ENCODE assay signal across 9 mouse cellular contexts in genomic region chr1:82286190-82287051, GRCm38 (mm10). TPM values are rescaled to one million over a fixed set of nuclear protein-coding genes. Genes with fewer than 3 reads are reported as not detected.
DNase-seq lines count a peak whose midpoint lies in the region; ATAC-seq and TF ChIP-seq lines count a peak whose summit lies in the region.
"Had no signal": no experiment of that assay in that cellular context is flagged by ENCODE, and none has a peak within 500 bp of the region (broad histone marks: within the 10 kb centered on the region; RNA-seq: fewer than 3 reads in every experiment).

No protein-coding gene starts in this region.

- peak; percentile 54 for DNase-seq in NIH3T3 (ENCODE audit: low read depth)
- no peak for DNase-seq in forebrain, postnatal 0 days
- no peak for DNase-seq in frontal cortex, postnatal 25 days (ENCODE audit: low spot score in 2 of 2)
- DNase-seq in thymus, postnatal 0 days (ENCODE audit: low spot score): no peak

- peak overlapping the region; percentile 5 for H3K4me3 ChIP-seq in erythroblast, embryonic 14.5 days (replicated peaks)
- H3K4me3 ChIP-seq in forebrain, postnatal 0 days (ENCODE audit: low read depth, low read length): peak overlapping the region; percentile 57
- peak overlapping the region; percentile 45 for H3K4me3 ChIP-seq in intestine, embryonic 16.5 days (ENCODE audit: low read length)
- peak overlapping the region; percentile 96 for H3K4me3 ChIP-seq in myocyte

- peaks cover 6% of the 10 kb centered on the region for H3K9me3 ChIP-seq in erythroblast, embryonic 14.5 days (ENCODE audit: control insufficient read depth, low read length)
- no peaks in the 10 kb centered on the region for H3K9me3 ChIP-seq in forebrain, postnatal 0 days (ENCODE audit: low read length)
- no peaks in the 10 kb centered on the region for H3K9me3 ChIP-seq in intestine, embryonic 16.5 days (ENCODE audit: control insufficient read depth, low read length)

- peaks cover 16% of the 10 kb centered on the region for H3K4me1 ChIP-seq in erythroblast, embryonic 14.5 days (ENCODE audit: control insufficient read depth)
- peaks cover 25% of the 10 kb centered on the region for H3K4me1 ChIP-seq in forebrain, postnatal 0 days (ENCODE audit: insufficient read depth)
- H3K4me1 ChIP-seq in intestine, embryonic 16.5 days (ENCODE audit: control insufficient read depth, insufficient read depth, low read length): peaks cover 24% of the 10 kb centered on the region

- peaks cover 63% of the 10 kb centered on the region for H3K27me3 ChIP-seq in erythroblast, embryonic 14.5 days (ENCODE audit: control insufficient read depth)
- H3K27me3 ChIP-seq in forebrain, postnatal 0 days (ENCODE audit: insufficient read depth, low read length): no peaks in the 10 kb centered on the region
- H3K27me3 ChIP-seq in intestine, embryonic 16.5 days (replicated peaks; ENCODE audit: control insufficient read depth, insufficient read depth, low read length): 0 out of 2 replicates have a peak, but pooled peaks cover 3% of the 10 kb centered on the region
- no peaks in the 10 kb centered on the region for H3K27me3 ChIP-seq in myocyte (ENCODE audit: control insufficient read depth, insufficient read depth, insufficient read length)

- peak overlapping the region; percentile 62; the same call in 1 of the 2 replicates for H3K27ac ChIP-seq in forebrain, postnatal 0 days (ENCODE audit: low read depth, low read length)
- H3K27ac ChIP-seq in intestine, embryonic 16.5 days (ENCODE audit: low read length): no peak overlapping the region

- H3K4me2 ChIP-seq in forebrain, postnatal 0 days (ENCODE audit: low read depth): peak overlapping the region; percentile 83
- H3K4me2 ChIP-seq in intestine, embryonic 16.5 days (ENCODE audit: low read depth, low read length): peak overlapping the region; percentile 52
- peak overlapping the region; percentile 98 for H3K4me2 ChIP-seq in myocyte (ENCODE audit: low read depth)

- TF ChIP-seq POLR2A in myocyte (IDR thresholded peaks at IDR 0.05; ENCODE audit: insufficient read length, low read depth): peak; percentile 28

- ATAC-seq in erythroblast, adult 5-6 weeks (replicated peaks; ENCODE audit: low FRiP score, poor library complexity, severe bottlenecking): no peak
- no peak for ATAC-seq in forebrain, postnatal 0 days
- no peak for ATAC-seq in intestine, embryonic 16.5 days

- WGBS in forebrain, postnatal 0 days: 8% methylated on average over 15 of the region's 15 CpGs
- WGBS in intestine, embryonic 16.5 days: 29% methylated on average over 15 of the region's 15 CpGs

- H3K36me3 ChIP-seq in erythroblast, embryonic 14.5 days (ENCODE audit: control insufficient read depth): peaks cover 8% of the 10 kb centered on the region; the same call in 1 of the 2 replicates
- peaks cover 4% of the 10 kb centered on the region; the same call in 1 of the 2 replicates for H3K36me3 ChIP-seq in forebrain, postnatal 0 days (ENCODE audit: insufficient read depth)
- no peaks in the 10 kb centered on the region for H3K36me3 ChIP-seq in intestine, embryonic 16.5 days (ENCODE audit: control insufficient read depth, insufficient read depth, low read length)
- H3K36me3 ChIP-seq in myocyte (ENCODE audit: control insufficient read depth, insufficient read depth): no peaks in the 10 kb centered on the region

- peak overlapping the region; percentile 27 for H3ac ChIP-seq in myocyte (ENCODE audit: control insufficient read depth, insufficient read length)

- no peak for TF ChIP-seq CTCF in forebrain, postnatal 0 days (IDR thresholded peaks at IDR 0.05; ENCODE audit: low read depth)

- peak overlapping the region; percentile 48 for H3K9ac ChIP-seq in forebrain, postnatal 0 days
- H3K9ac ChIP-seq in intestine, embryonic 16.5 days (ENCODE audit: low read depth, low read length): peak overlapping the region; percentile 58

- peaks cover 89% of the 10 kb centered on the region for H3K79me2 ChIP-seq in myocyte (ENCODE audit: control insufficient read depth, insufficient read depth)

TF ChIP-seq in myocyte, 11 proteins besides CTCF, POLR2A, EP300 and RAD21:
- TF ChIP-seq MYOD1 (IDR thresholded peaks at IDR 0.05; ENCODE audit: control insufficient read depth in 1 of 3, insufficient read length in 2 of 3, low read depth in 2 of 3) (peak in 1 of 3 experiments; percentile 25), TCF12 (IDR thresholded peaks at IDR 0.05; ENCODE audit: insufficient read depth, poor library complexity, severe bottlenecking) (no peak)

RNA-seq across cellular contexts. Expression of gene Irs1, which starts 4.8 kb away (rescaled TPM):
- polyA plus RNA-seq in erythroblast, embryonic 14.5 days (2012): 0.01 TPM in 1 of 2 replicates, not detected in the other
- 0.42 TPM in 1 of 2 replicates, not detected in the other for total RNA-seq in erythroblast, adult 5-6 weeks (2015; ENCODE audit: low replicate concordance)
- total RNA-seq in erythroblast, adult 5-6 weeks (2017; ENCODE audit: low replicate concordance): not detected in 2 replicates
- 32.7 and 45.3 TPM in 2 replicates for total RNA-seq in forebrain, postnatal 0 days (2014; rRNA removed)
- polyA plus RNA-seq in forebrain, postnatal 0 days (2015; fragmentation: Nextera tagmentation; extraction: Ambion mirVana): 3.0 and 4.4 TPM in 2 replicates
- polyA plus RNA-seq in intestine, embryonic 16.5 days (2015; fragmentation: Nextera tagmentation; extraction: Ambion mirVana): 2.1 TPM in 2 replicates
- 3.9 TPM for polyA plus RNA-seq in myocyte (2012; fragmentation: generic; extraction: Trizol)
- 0.53 and 0.72 TPM in 2 replicates for polyA plus RNA-seq in thymus, postnatal 0 days (2015; fragmentation: Nextera tagmentation; extraction: Ambion mirVana)
- total RNA-seq: MEL had no signal

RNA-seq across cellular contexts. Expression of gene Rhbdd1, which starts 29.8 kb away (rescaled TPM):
- 0.13 and 0.15 TPM in 2 replicates for polyA plus RNA-seq in erythroblast, embryonic 14.5 days (2012)
- 3.6 and 5.2 TPM in 2 replicates for total RNA-seq in erythroblast, adult 5-6 weeks (2015; ENCODE audit: low replicate concordance)
- 4.6 and 7.6 TPM in 2 replicates for total RNA-seq in erythroblast, adult 5-6 weeks (2017; ENCODE audit: low replicate concordance)
- total RNA-seq in forebrain, postnatal 0 days (2014; rRNA removed): 4.7 and 5.3 TPM in 2 replicates
- polyA plus RNA-seq in forebrain, postnatal 0 days (2015; fragmentation: Nextera tagmentation; extraction: Ambion mirVana): 1.7 and 2.2 TPM in 2 replicates
- polyA plus RNA-seq in intestine, embryonic 16.5 days (2015; fragmentation: Nextera tagmentation; extraction: Ambion mirVana): 12.7 and 13.0 TPM in 2 replicates
- polyA plus RNA-seq in myocyte (2012; fragmentation: generic; extraction: Trizol): 43.3 TPM
- polyA plus RNA-seq in thymus, postnatal 0 days (2015; fragmentation: Nextera tagmentation; extraction: Ambion mirVana): 7.2 and 7.6 TPM in 2 replicates

RNA-seq across cellular contexts. Expression of gene Gm9747, which starts 53.5 kb away (rescaled TPM):
- polyA plus RNA-seq in erythroblast, embryonic 14.5 days (2012): not detected in 2 replicates
- total RNA-seq in erythroblast, adult 5-6 weeks (2015; ENCODE audit: low replicate concordance): not detected in 2 replicates
- not detected in 2 replicates for total RNA-seq in erythroblast, adult 5-6 weeks (2017; ENCODE audit: low replicate concordance)
- not detected in 2 replicates for total RNA-seq in forebrain, postnatal 0 days (2014; rRNA removed)
- polyA plus RNA-seq in forebrain, postnatal 0 days (2015; fragmentation: Nextera tagmentation; extraction: Ambion mirVana): 9.6 and 14.8 TPM in 2 replicates
- 7.2 and 7.8 TPM in 2 replicates for polyA plus RNA-seq in intestine, embryonic 16.5 days (2015; fragmentation: Nextera tagmentation; extraction: Ambion mirVana)
- 4.0 TPM for polyA plus RNA-seq in myocyte (2012; fragmentation: generic; extraction: Trizol)
- 1.5 TPM in 2 replicates for polyA plus RNA-seq in thymus, postnatal 0 days (2015; fragmentation: Nextera tagmentation; extraction: Ambion mirVana)
- total RNA-seq: MEL had no signal

Comparison
In these comparisons a context has a peak if more than half of its experiments do, and no peak if none do; other contexts are left out.
1. H3K4me3 ChIP-seq: peak in every context shown above with its lines; median percentile 96 in myocyte; 57 in forebrain, postnatal 0 days; 45 in intestine, embryonic 16.5 days; 5 in erythroblast, embryonic 14.5 days.